Mouse (Mus musculus) ES-Bruce4 (cell line): ENCODE measurements around the gene Rbfox3. TPM values are rescaled to one million over a fixed set of nuclear protein-coding genes. Genes with fewer than 3 reads are reported as not detected.

Source experiments
- H3K27ac ChIP-seq: 2 replicates; pipeline ENCODE4 v1.5.1; 2012; ENCODE audit warnings: low read length, inconsistent platforms; ENCODE audit not compliant: insufficient read depth
- H3K27me3 ChIP-seq: 2 replicates; pipeline ENCODE4 v1.6.1; 2012; ENCODE audit warnings: mild to moderate bottlenecking, low read length, inconsistent platforms; ENCODE audit not compliant: control insufficient read depth, poor library complexity, insufficient read depth, severe bottlenecking
- H3K36me3 ChIP-seq: 2 replicates; pipeline ENCODE4 v1.6.1; 2012; ENCODE audit warnings: inconsistent platforms, mild to moderate bottlenecking, low read length, moderate library complexity; ENCODE audit not compliant: control insufficient read depth, poor library complexity, insufficient read depth, severe bottlenecking
- H3K4me1 ChIP-seq: one replicate; pipeline ENCODE4 v1.8.1; 2011; ENCODE audit warnings: low read length; ENCODE audit not compliant: control insufficient read depth, insufficient read depth
- H3K4me3 ChIP-seq: 2 replicates; pipeline ENCODE4 v1.5.1; 2011; ENCODE audit warnings: low read depth, mild to moderate bottlenecking, low read length
- H3K9ac ChIP-seq: 2 replicates; pipeline ENCODE4 v1.6.1; 2012; ENCODE audit warnings: low read depth, mild to moderate bottlenecking, inconsistent platforms; ENCODE audit not compliant: poor library complexity, severe bottlenecking
- H3K9me3 ChIP-seq: replicated peaks from 2 replicates; pipeline ENCODE4 v1.6.1; 2012; ENCODE audit warnings: mild to moderate bottlenecking, low read length, inconsistent platforms; ENCODE audit not compliant: control insufficient read depth, poor library complexity, insufficient read depth, severe bottlenecking
- CTCF ChIP-seq: IDR thresholded peaks from one replicate; pipeline ENCODE4 v1.8.1; 2011; ENCODE audit warnings: low read depth, low read length
- EP300 ChIP-seq: IDR thresholded peaks from 2 replicates; pipeline ENCODE4 v1.6.1; 2011; ENCODE audit warnings: low read depth, low read length; ENCODE audit not compliant: insufficient read depth
- POLR2A ChIP-seq: IDR thresholded peaks from one replicate; pipeline ENCODE4 v1.8.1; 2011; ENCODE audit warnings: low read length; ENCODE audit not compliant: insufficient read depth
- polyA plus RNA-seq: library from polyadenylated mRNA; stranded (reverse); fragments of >200 nt; gene quantifications from 2 replicates; pipeline ENCODE4 v1.2.4, GENCODE M21; 2011; ENCODE audit warnings: low read depth; ENCODE audit not compliant: missing spikeins, insufficient read depth, insufficient read length

The Rbfox3 gene
- polyA plus RNA-seq, 1 experiment = 0.85 TPM

GRCm38 (mm10) chr11:118915888-118916287, 4.5 kb upstream of the Rbfox3 start:
- TF ChIP-seq EP300 (no peak), POLR2A (no peak), CTCF (no peak)
- Histone ChIP-seq H3K36me3 (no peaks in the 10 kb centered on the region), H3K4me1 (no peaks in the 10 kb centered on the region), H3K9ac (no peak overlapping the region), H3K9me3 (no peaks in the 10 kb centered on the region), H3K27ac (no peak overlapping the region), H3K4me3 (no peak overlapping the region), H3K27me3 (no peaks in the 10 kb centered on the region)

GRCm38 (mm10) chr11:118912686-118913085, 1.3 kb upstream of the Rbfox3 start:
- Histone ChIP-seq H3K27ac (no peak overlapping the region), H3K36me3 (no peaks in the 10 kb centered on the region), H3K4me1 (no peaks in the 10 kb centered on the region), H3K9ac (no peak overlapping the region), H3K27me3 (peaks cover 19% of the 10 kb centered on the region), H3K9me3 (no peaks in the 10 kb centered on the region), H3K4me3 (no peak overlapping the region)
- TF ChIP-seq POLR2A = no peak
- no peak for TF ChIP-seq EP300
- no peak for TF ChIP-seq CTCF

- Histone ChIP-seq H3K4me1 (no peaks in the 10 kb centered on the region), H3K27me3 (peaks cover 22% of the 10 kb centered on the region)
- no peak for TF ChIP-seq EP300
- TF ChIP-seq CTCF = no peak
- no peak for TF ChIP-seq POLR2A
These were observed 641 bp downstream of the Rbfox3 start for GRCm38 (mm10) chr11:118910756-118911155.

GRCm38 (mm10) chr11:118909814-118910201, 1.6 kb downstream of the Rbfox3 start:
- peaks cover 22% of the 10 kb centered on the region for H3K27me3 ChIP-seq
- peak overlapping the region; percentile 55 for H3K4me3 ChIP-seq
- H3K4me1 ChIP-seq = no peaks in the 10 kb centered on the region
- no peaks in the 10 kb centered on the region for H3K9me3 ChIP-seq
- TF ChIP-seq CTCF (no peak), EP300 (no peak), POLR2A (no peak)
- no peak overlapping the region for H3K27ac ChIP-seq
- peak overlapping the region; percentile 69 for H3K9ac ChIP-seq
- no peaks in the 10 kb centered on the region for H3K36me3 ChIP-seq

More at GRCm38 (mm10) chr11:118910756-118911155, 641 bp downstream of the Rbfox3 start:
- Histone ChIP-seq H3K9ac (no peak overlapping the region), H3K9me3 (no peaks in the 10 kb centered on the region), H3K27ac (no peak overlapping the region), H3K4me3 (no peak overlapping the region), H3K36me3 (no peaks in the 10 kb centered on the region)

- Histone ChIP-seq H3K27me3 (peaks cover 22% of the 10 kb centered on the region), H3K9me3 (no peaks in the 10 kb centered on the region), H3K4me3 (peak overlapping the region; percentile 55), H3K9ac (peak overlapping the region; percentile 69), H3K36me3 (no peaks in the 10 kb centered on the region), H3K27ac (no peak overlapping the region), H3K4me1 (no peaks in the 10 kb centered on the region)
- TF ChIP-seq EP300 (no peak), POLR2A (no peak), CTCF (no peak)
These were observed 2.2 kb downstream of the Rbfox3 start for GRCm38 (mm10) chr11:118908981-118909813.

- no peaks in the 10 kb centered on the region for H3K36me3 ChIP-seq
- H3K4me3 ChIP-seq = peak overlapping the region; percentile 19
- no peaks in the 10 kb centered on the region for H3K4me1 ChIP-seq
- H3K9me3 ChIP-seq = no peaks in the 10 kb centered on the region
- H3K9ac ChIP-seq = peak overlapping the region; percentile 69; the same call in 1 of the 2 replicates
- H3K27me3 ChIP-seq = peaks cover 22% of the 10 kb centered on the region
- TF ChIP-seq CTCF (no peak), POLR2A (no peak)
- no peak overlapping the region for H3K27ac ChIP-seq
These were observed 2.9 kb downstream of the Rbfox3 start for GRCm38 (mm10) chr11:118908431-118908980.
